Mouse (Mus musculus): ENCODE measurements around the gene Scrn2.

Scrn2 gene

GRCm38 (mm10) chr11:97029686-97030417 lies at the start of gene Scrn2:
TSS of gene Scrn2 (plus strand) at chr11:97029938.
- DNase-seq, result peak; percentile 89 to 90

GRCm38 (mm10) chr11:96980021-96980420 lies 49.7 kb upstream of the Scrn2 start:
- DNase-seq, result no peak

GRCm38 (mm10) chr11:96981461-96981860 lies 48.3 kb upstream of the Scrn2 start:
- DNase-seq, result no peak

GRCm38 (mm10) chr11:96982355-96982754 lies 47.4 kb upstream of the Scrn2 start:
- peak; percentile 91 to 92 for DNase-seq

GRCm38 (mm10) chr11:96982859-96983258 lies 46.9 kb upstream of the Scrn2 start, which contains the start of gene Sp2:
TSS of gene Sp2 (minus strand) at chr11:96982959.
- no peak for DNase-seq

GRCm38 (mm10) chr11:96984903-96985302 lies 44.8 kb upstream of the Scrn2 start:
- DNase-seq, result no peak

GRCm38 (mm10) chr11:96986463-96986862 lies 43.3 kb upstream of the Scrn2 start:
- no peak for DNase-seq

- DNase-seq, result no peak
Observed at GRCm38 (mm10) chr11:96987873-96988655, 41.7 kb upstream of the Scrn2 start.

- no peak for DNase-seq
Observed at GRCm38 (mm10) chr11:96991501-96991900, 38.2 kb upstream of the Scrn2 start.

- no peak for DNase-seq
Observed at GRCm38 (mm10) chr11:96992722-96993311, 36.9 kb upstream of the Scrn2 start.

GRCm38 (mm10) chr11:96995031-96995430 lies 34.7 kb upstream of the Scrn2 start:
- no peak for DNase-seq

- DNase-seq, result no peak
Observed at GRCm38 (mm10) chr11:96995836-96996772, 33.6 kb upstream of the Scrn2 start.

GRCm38 (mm10) chr11:96996773-96997379 lies 32.9 kb upstream of the Scrn2 start:
- no peak for DNase-seq

- peak in 1 of 2 experiments; percentile 50 for DNase-seq
Observed at GRCm38 (mm10) chr11:96997380-96997956, 32.3 kb upstream of the Scrn2 start.

- no peak for DNase-seq
Observed at GRCm38 (mm10) chr11:97003170-97003569, 26.6 kb upstream of the Scrn2 start.

- no peak for DNase-seq
Observed at GRCm38 (mm10) chr11:97007093-97007794, 22.5 kb upstream of the Scrn2 start.

- no peak for DNase-seq
Observed at GRCm38 (mm10) chr11:97009198-97009790, 20.4 kb upstream of the Scrn2 start.

GRCm38 (mm10) chr11:97013121-97013670 lies 16.5 kb upstream of the Scrn2 start, which contains the start of gene Sp6:
TSS of gene Sp6 (plus strand) at chr11:97013394.
- peak in 1 of 2 experiments; percentile 30 for DNase-seq

- DNase-seq, result no peak
Observed at GRCm38 (mm10) chr11:97017696-97018582, 11.8 kb upstream of the Scrn2 start.

Measured in cerebellum, postnatal 14 days (tissue).